Mouse (Mus musculus): ENCODE data around the gene Zfp965. TPM values are rescaled to one million over a fixed set of nuclear protein-coding genes. Genes with fewer than 3 reads are reported as not detected.
"Not testable (repeated sequence)": the region's sequence is repeated elsewhere in the genome, so short reads cannot be mapped to it uniquely, and the experiment has no call there.

The Zfp965 gene
- polyA plus RNA-seq (2012; rRNA removed): 0.24 and 0.57 TPM in 2 replicates

DNA sequence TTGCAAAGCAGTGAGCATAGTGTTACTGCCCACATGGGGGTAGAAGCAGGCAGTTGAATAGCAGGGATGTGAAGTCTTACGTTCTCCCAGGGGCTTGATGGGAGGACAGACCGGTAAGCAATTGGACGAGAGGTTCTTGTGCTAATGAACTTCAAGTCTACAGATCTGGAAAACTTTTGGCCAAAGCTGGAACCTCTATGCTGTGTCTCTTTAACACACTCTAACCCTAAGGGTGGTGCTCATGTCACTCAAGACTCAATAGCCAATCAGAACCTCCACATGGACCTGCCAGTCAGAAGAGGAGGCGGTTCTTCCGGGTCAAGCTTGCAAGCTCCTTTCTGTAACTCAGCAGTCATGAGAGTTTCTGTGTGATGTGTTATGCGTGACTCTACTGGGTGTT is at the start of gene Zfp965:
TSS of gene Zfp965 (plus strand) at position 301 of the 400 bp plus-strand sequence.
- no CpG with 5 or more reads among the region's 6 CpGs for WGBS
- H3K4me3 ChIP-seq (replicated peaks; ENCODE audit: extremely low read depth, low read depth, low read length); H3K4me1 ChIP-seq (ENCODE audit: control insufficient read depth, insufficient read depth, low read length); DNase-seq: not testable (repeated sequence)

DNA sequence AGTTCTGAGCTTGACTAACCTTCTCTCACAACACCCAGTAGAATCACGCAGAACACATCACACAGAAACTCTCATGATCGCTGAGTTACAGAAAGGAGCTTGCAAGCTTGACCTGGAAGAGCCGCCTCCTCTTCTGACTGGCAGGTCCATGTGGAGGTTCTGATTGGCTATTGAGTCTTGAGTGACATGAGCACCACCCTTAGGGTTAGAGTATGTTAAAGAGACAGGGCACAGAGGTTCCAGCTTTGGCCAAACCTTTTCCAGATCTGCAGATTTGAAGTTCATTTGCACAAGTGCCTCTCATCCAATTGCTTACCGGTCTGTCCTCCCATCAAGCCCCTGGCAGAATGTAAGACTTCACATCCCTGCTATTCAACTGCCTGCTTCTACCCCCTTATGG is 34.1 kb upstream of the Zfp965 start, which contains the start of gene Gm4724:
TSS of gene Gm4724 (minus strand) at position 101 of the 400 bp plus-strand sequence.
- H3K4me1 ChIP-seq (ENCODE audit: control insufficient read depth, insufficient read depth, low read length); H3K4me3 ChIP-seq (replicated peaks; ENCODE audit: extremely low read depth, low read depth, low read length); DNase-seq: not testable (repeated sequence)
- WGBS: no CpG with 5 or more reads among the region's 4 CpGs

Other genes with a start within 250 kb of the Zfp965 start
- gene Gm14440, start 194.9 kb upstream of the Zfp965 start, polyA plus RNA-seq (2012; rRNA removed): not detected in 2 replicates
- 1.2 and 2.1 TPM in 2 replicates for gene Gm4631, start 131.8 kb upstream of the Zfp965 start, polyA plus RNA-seq (2012; rRNA removed)
- gene Zfp968, start 97.5 kb upstream of the Zfp965 start, polyA plus RNA-seq (2012; rRNA removed): 0.46 and 1.2 TPM in 2 replicates
- gene Gm4724, start 34.2 kb upstream of the Zfp965 start, polyA plus RNA-seq (2012; rRNA removed): 3.5 and 7.0 TPM in 2 replicates
- gene Gm11007, start 174.0 kb downstream of the Zfp965 start, polyA plus RNA-seq (2012; rRNA removed): not detected in 2 replicates
- not detected in 2 replicates for gene Zfp969, start 233.7 kb downstream of the Zfp965 start, polyA plus RNA-seq (2012; rRNA removed)

All from lung, adult 2 months (tissue).